10 mouse cellular contexts compared by ENCODE assay signal in the genomic region with DNA sequence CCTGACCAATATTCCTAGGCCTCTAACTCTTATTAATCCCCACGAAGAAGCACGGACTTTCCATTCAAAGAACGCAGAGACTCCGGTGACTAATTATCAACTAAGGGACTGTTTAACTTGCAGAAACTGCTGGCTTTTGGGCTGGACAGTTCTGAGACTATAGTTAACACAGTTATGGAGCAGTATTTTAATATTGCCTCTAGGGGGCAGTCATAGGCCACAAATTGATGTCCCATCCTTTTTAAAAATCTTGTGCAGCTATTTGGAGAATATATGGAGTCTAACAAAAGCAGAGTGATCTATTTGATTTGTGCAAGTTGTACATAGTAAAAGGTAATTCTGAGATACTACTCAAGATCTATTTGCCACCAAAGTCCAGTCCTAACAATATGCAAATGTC. TPM values are rescaled to one million over a fixed set of nuclear protein-coding genes. Genes with fewer than 3 reads are reported as not detected.
A peak's percentile ranks its signal among the peaks of the same experiment; 100 is the strongest.
DNase-seq lines count a peak whose midpoint lies in the region; ATAC-seq and TF ChIP-seq lines count a peak whose summit lies in the region.
"Had no signal": no experiment of that assay in that cellular context is flagged by ENCODE, and none has a peak within 500 bp of the region (broad histone marks: within the 10 kb centered on the region; RNA-seq: fewer than 3 reads in every experiment).

No protein-coding gene starts in this region.

- H3K9ac ChIP-seq in embryonic facial prominence, embryonic 11.5 days (replicated peaks; ENCODE audit: low read length) = no peak overlapping the region
- no peak overlapping the region for H3K9ac ChIP-seq in liver, adult 2 months (ENCODE audit: low read depth, low read length)
- H3K9ac ChIP-seq in liver, embryonic 12.5 days = no peak overlapping the region

- no peak overlapping the region for H3K4me3 ChIP-seq in embryonic facial prominence, embryonic 11.5 days (ENCODE audit: low read depth, low read length)
- H3K4me3 ChIP-seq in embryonic facial prominence, embryonic 10.5 days = no peak overlapping the region
- H3K4me3 ChIP-seq in liver, adult 2 months (ENCODE audit: insufficient read depth, low read depth, low read length) = no peak overlapping the region
- no peak overlapping the region for H3K4me3 ChIP-seq in liver, embryonic 12.5 days

- no peaks in the 10 kb centered on the region for H3K27me3 ChIP-seq in embryonic facial prominence, embryonic 11.5 days (ENCODE audit: control insufficient read depth, insufficient read depth, low read length)
- 0 out of 2 replicates have a peak, but pooled peaks cover 3% of the 10 kb centered on the region for H3K27me3 ChIP-seq in embryonic facial prominence, embryonic 10.5 days (replicated peaks; ENCODE audit: low read depth, poor library complexity, severe bottlenecking)
- H3K27me3 ChIP-seq in liver, adult 2 months (ENCODE audit: control insufficient read depth, insufficient read depth, low read length) = no peaks in the 10 kb centered on the region
- H3K27me3 ChIP-seq in liver, embryonic 12.5 days (replicated peaks) = peaks cover 12% of the 10 kb centered on the region; the same call in 1 of the 2 replicates

- TF ChIP-seq POLR2A in liver, adult 2 months (IDR thresholded peaks at IDR 0.05; ENCODE audit: extremely low read depth, insufficient read depth, low read length) = no peak

- ATAC-seq in embryonic facial prominence, embryonic 11.5 days (replicated peaks; ENCODE audit: insufficient number of reproducible peaks, low FRiP score, low TSS enrichment, low read depth) = no peak
- no peak for ATAC-seq in liver, embryonic 12.5 days
- ATAC-seq in granulocyte monocyte progenitor cell, adult 5-6 weeks (replicated peaks; ENCODE audit: poor library complexity, severe bottlenecking) = peak; percentile 62
- ATAC-seq in erythroblast, adult 5-6 weeks (replicated peaks; ENCODE audit: low FRiP score, poor library complexity, severe bottlenecking) = no peak

- no peaks in the 10 kb centered on the region for H3K79me2 ChIP-seq in liver, adult 2 months (ENCODE audit: control insufficient read depth, insufficient read depth, low read length)

- H3K4me1 ChIP-seq in embryonic facial prominence, embryonic 11.5 days (ENCODE audit: control insufficient read depth, insufficient read depth, low read length) = no peaks in the 10 kb centered on the region
- no peaks in the 10 kb centered on the region; the same call in 1 of the 2 replicates for H3K4me1 ChIP-seq in embryonic facial prominence, embryonic 10.5 days
- H3K4me1 ChIP-seq in liver, adult 2 months (ENCODE audit: control insufficient read depth, insufficient read depth, low read length) = no peaks in the 10 kb centered on the region
- no peaks in the 10 kb centered on the region for H3K4me1 ChIP-seq in liver, embryonic 12.5 days

- no peaks in the 10 kb centered on the region for H3K9me3 ChIP-seq in embryonic facial prominence, embryonic 11.5 days (replicated peaks; ENCODE audit: control insufficient read depth, low read length)
- H3K9me3 ChIP-seq in embryonic facial prominence, embryonic 10.5 days = no peaks in the 10 kb centered on the region
- H3K9me3 ChIP-seq in liver, embryonic 12.5 days (replicated peaks) = no peaks in the 10 kb centered on the region

- WGBS in embryonic facial prominence, embryonic 11.5 days = 17% methylated on average over 4 of the region's 4 CpGs
- 36% methylated on average over 4 of the region's 4 CpGs for WGBS in embryonic facial prominence, embryonic 10.5 days
- 14% methylated on average over 4 of the region's 4 CpGs for WGBS in liver, adult 2 months
- 13% methylated on average over 4 of the region's 4 CpGs for WGBS in liver, embryonic 12.5 days (ENCODE audit: insufficient replicate concordance)

- no peaks in the 10 kb centered on the region for H3K36me3 ChIP-seq in embryonic facial prominence, embryonic 11.5 days (replicated peaks; ENCODE audit: control insufficient read depth, insufficient read depth, low read depth, low read length)
- H3K36me3 ChIP-seq in embryonic facial prominence, embryonic 10.5 days (replicated peaks) = no peaks in the 10 kb centered on the region
- H3K36me3 ChIP-seq in liver, adult 2 months (ENCODE audit: control insufficient read depth, insufficient read depth, low read length) = no peaks in the 10 kb centered on the region
- no peaks in the 10 kb centered on the region for H3K36me3 ChIP-seq in liver, embryonic 12.5 days

- peak; percentile 31; the same call in 1 of the 2 replicates for TF ChIP-seq CTCF in liver, adult 2 months (IDR thresholded peaks at IDR 0.05; ENCODE audit: low read depth, low read length)

- no peak overlapping the region for H3K27ac ChIP-seq in embryonic facial prominence, embryonic 11.5 days (replicated peaks; ENCODE audit: low read depth, low read length)
- H3K27ac ChIP-seq in embryonic facial prominence, embryonic 10.5 days (replicated peaks) = no peak overlapping the region
- no peak overlapping the region for H3K27ac ChIP-seq in liver, adult 2 months (replicated peaks; ENCODE audit: insufficient read depth, low read depth, low read length)
- no peak overlapping the region for H3K27ac ChIP-seq in liver, embryonic 12.5 days

- H3K4me2 ChIP-seq in embryonic facial prominence, embryonic 11.5 days (ENCODE audit: low read depth, low read length) = no peak overlapping the region
- H3K4me2 ChIP-seq in liver, embryonic 12.5 days = no peak overlapping the region

- DNase-seq in embryonic facial prominence, embryonic 11.5 days (ENCODE audit: low spot score) = peak; percentile 72
- DNase-seq in embryonic facial prominence, embryonic 10.5 days (ENCODE audit: low spot score) = no peak
- peak; percentile 30 for DNase-seq in liver, adult 2 months (ENCODE audit: extremely low read depth, low read depth, low spot score)
- peak; percentile 4 for DNase-seq in T-cell, adult 2 months (ENCODE audit: low spot score)
- DNase-seq in lung, postnatal 36 days = peak; percentile 42

RNA-seq across cellular contexts. Expression of a gene that starts 15.3 kb away (rescaled TPM):
- 129 TPM in 2 replicates for polyA plus RNA-seq in embryonic facial prominence, embryonic 11.5 days (2014; fragmentation: Nextera tagmentation; extraction: Ambion mirVana)
- 131 TPM in 2 replicates for polyA plus RNA-seq in embryonic facial prominence, embryonic 10.5 days (2016; fragmentation: Nextera tagmentation; extraction: Ambion mirVana)
- total RNA-seq in liver, adult 2 months (2014; rRNA removed) = 15.2 and 17.2 TPM in 2 replicates
- polyA plus RNA-seq in liver, adult 2 months (2012; rRNA removed) = 7.7 and 8.7 TPM in 2 replicates
- 65.2 and 65.3 TPM in 2 replicates for polyA plus RNA-seq in liver, embryonic 12.5 days (2016; fragmentation: Nextera tagmentation; extraction: Ambion mirVana)
- 56.2 and 64.7 TPM in 2 replicates for total RNA-seq in granulocyte monocyte progenitor cell, adult 5-6 weeks (2014; fragmentation: Nextera tagmentation)
- 70.2 and 75.5 TPM in 2 replicates for total RNA-seq in granulocyte monocyte progenitor cell, adult 5-6 weeks (2017)
- total RNA-seq in erythroblast, adult 5-6 weeks (2015; ENCODE audit: low replicate concordance) = 5.2 and 5.6 TPM in 2 replicates
- total RNA-seq in erythroblast, adult 5-6 weeks (2017; ENCODE audit: low replicate concordance) = 4.3 and 15.4 TPM in 2 replicates

RNA-seq across cellular contexts. Expression of a gene that starts 28.0 kb away (rescaled TPM):
- polyA plus RNA-seq in embryonic facial prominence, embryonic 11.5 days (2014; fragmentation: Nextera tagmentation; extraction: Ambion mirVana) = 0.84 and 1.6 TPM in 2 replicates
- 0.60 and 0.95 TPM in 2 replicates for polyA plus RNA-seq in embryonic facial prominence, embryonic 10.5 days (2016; fragmentation: Nextera tagmentation; extraction: Ambion mirVana)
- 0.20 TPM in 1 of 2 replicates, not detected in the other for total RNA-seq in liver, adult 2 months (2014; rRNA removed)
- not detected in 2 replicates for polyA plus RNA-seq in liver, adult 2 months (2012; rRNA removed)
- 0.10 TPM in 1 of 2 replicates, not detected in the other for polyA plus RNA-seq in liver, embryonic 12.5 days (2016; fragmentation: Nextera tagmentation; extraction: Ambion mirVana)
- total RNA-seq in granulocyte monocyte progenitor cell, adult 5-6 weeks (2014; fragmentation: Nextera tagmentation) = not detected in 2 replicates
- not detected in 2 replicates for total RNA-seq in granulocyte monocyte progenitor cell, adult 5-6 weeks (2017)
- total RNA-seq in erythroblast, adult 5-6 weeks (2015; ENCODE audit: low replicate concordance) = not detected in 2 replicates
- total RNA-seq in erythroblast, adult 5-6 weeks (2017; ENCODE audit: low replicate concordance) = not detected in 2 replicates

RNA-seq across cellular contexts. Expression of a gene that starts 38.9 kb away (rescaled TPM):
- 0.20 TPM in 1 of 2 replicates, not detected in the other for polyA plus RNA-seq in embryonic facial prominence, embryonic 11.5 days (2014; fragmentation: Nextera tagmentation; extraction: Ambion mirVana)
- 0.09 and 0.12 TPM in 2 replicates for polyA plus RNA-seq in embryonic facial prominence, embryonic 10.5 days (2016; fragmentation: Nextera tagmentation; extraction: Ambion mirVana)
- total RNA-seq in liver, adult 2 months (2014; rRNA removed) = not detected in 2 replicates
- polyA plus RNA-seq in liver, adult 2 months (2012; rRNA removed) = not detected in 2 replicates
- polyA plus RNA-seq in liver, embryonic 12.5 days (2016; fragmentation: Nextera tagmentation; extraction: Ambion mirVana) = 0.08 TPM in 1 of 2 replicates, not detected in the other
- 1.7 TPM in 1 of 2 replicates, not detected in the other for total RNA-seq in granulocyte monocyte progenitor cell, adult 5-6 weeks (2014; fragmentation: Nextera tagmentation)
- total RNA-seq in granulocyte monocyte progenitor cell, adult 5-6 weeks (2017) = not detected in 2 replicates
- total RNA-seq in erythroblast, adult 5-6 weeks (2015; ENCODE audit: low replicate concordance) = not detected in 2 replicates
- total RNA-seq in erythroblast, adult 5-6 weeks (2017; ENCODE audit: low replicate concordance) = not detected in 2 replicates
- polyA plus RNA-seq: heart, embryonic 16.5 days had no signal

RNA-seq across cellular contexts. Expression of a gene that starts 46.3 kb away (rescaled TPM):
- not detected in 2 replicates for polyA plus RNA-seq in embryonic facial prominence, embryonic 11.5 days (2014; fragmentation: Nextera tagmentation; extraction: Ambion mirVana)
- polyA plus RNA-seq in embryonic facial prominence, embryonic 10.5 days (2016; fragmentation: Nextera tagmentation; extraction: Ambion mirVana) = not detected in 2 replicates
- 0.20 TPM in 1 of 2 replicates, not detected in the other for total RNA-seq in liver, adult 2 months (2014; rRNA removed)
- polyA plus RNA-seq in liver, adult 2 months (2012; rRNA removed) = not detected in 2 replicates
- not detected in 2 replicates for polyA plus RNA-seq in liver, embryonic 12.5 days (2016; fragmentation: Nextera tagmentation; extraction: Ambion mirVana)
- not detected in 2 replicates for total RNA-seq in granulocyte monocyte progenitor cell, adult 5-6 weeks (2014; fragmentation: Nextera tagmentation)
- not detected in 2 replicates for total RNA-seq in granulocyte monocyte progenitor cell, adult 5-6 weeks (2017)
- not detected in 2 replicates for total RNA-seq in erythroblast, adult 5-6 weeks (2015; ENCODE audit: low replicate concordance)
- total RNA-seq in erythroblast, adult 5-6 weeks (2017; ENCODE audit: low replicate concordance) = not detected in 2 replicates
- polyA plus RNA-seq: neural tube, embryonic 11.5 days had no signal

RNA-seq across cellular contexts. Expression of a gene that starts 50.0 kb away (rescaled TPM):
- 0.31 and 0.84 TPM in 2 replicates for polyA plus RNA-seq in embryonic facial prominence, embryonic 11.5 days (2014; fragmentation: Nextera tagmentation; extraction: Ambion mirVana)
- polyA plus RNA-seq in embryonic facial prominence, embryonic 10.5 days (2016; fragmentation: Nextera tagmentation; extraction: Ambion mirVana) = 0.29 and 0.39 TPM in 2 replicates
- not detected in 2 replicates for total RNA-seq in liver, adult 2 months (2014; rRNA removed)
- polyA plus RNA-seq in liver, adult 2 months (2012; rRNA removed) = 0.02 and 0.16 TPM in 2 replicates
- 1.3 and 1.5 TPM in 2 replicates for polyA plus RNA-seq in liver, embryonic 12.5 days (2016; fragmentation: Nextera tagmentation; extraction: Ambion mirVana)
- not detected in 2 replicates for total RNA-seq in granulocyte monocyte progenitor cell, adult 5-6 weeks (2014; fragmentation: Nextera tagmentation)
- total RNA-seq in granulocyte monocyte progenitor cell, adult 5-6 weeks (2017) = 0.09 TPM in 1 of 2 replicates, not detected in the other
- 0.19 TPM in 1 of 2 replicates, not detected in the other for total RNA-seq in erythroblast, adult 5-6 weeks (2015; ENCODE audit: low replicate concordance)
- total RNA-seq in erythroblast, adult 5-6 weeks (2017; ENCODE audit: low replicate concordance) = 0.28 TPM in 1 of 2 replicates, not detected in the other
